Mouse (Mus musculus): ENCODE measurements around the gene Gm11634. TPM values are rescaled to one million over a fixed set of nuclear protein-coding genes. Genes with fewer than 3 reads are reported as not detected.

Gene Gm11634
- polyA plus RNA-seq, 1 experiment, result not detected

- H3K27me3 ChIP-seq (ENCODE audit: control insufficient read depth, insufficient read depth, insufficient read length), result peaks cover 23% of the 10 kb centered on the region
- no peaks in the 10 kb centered on the region for H3K36me3 ChIP-seq (ENCODE audit: control insufficient read depth, insufficient read depth)
- H3ac ChIP-seq (ENCODE audit: control insufficient read depth, insufficient read length), result no peak overlapping the region
- no peaks in the 10 kb centered on the region for H3K79me2 ChIP-seq (ENCODE audit: control insufficient read depth, insufficient read depth)
- TF ChIP-seq REST (IDR thresholded peaks at IDR 0.05; ENCODE audit: insufficient read depth, insufficient read length) (peak; percentile 82), CEBPB (IDR thresholded peaks at IDR 0.05; ENCODE audit: insufficient read depth, poor library complexity, severe bottlenecking) (no peak)
- H3K4me3 ChIP-seq, result no peak overlapping the region
- H3K4me2 ChIP-seq (ENCODE audit: low read depth), result no peak overlapping the region
Measured at GRCm38 (mm10) chr11:101602491-101602890, 3.4 kb upstream of the Gm11634 start.

DNA sequence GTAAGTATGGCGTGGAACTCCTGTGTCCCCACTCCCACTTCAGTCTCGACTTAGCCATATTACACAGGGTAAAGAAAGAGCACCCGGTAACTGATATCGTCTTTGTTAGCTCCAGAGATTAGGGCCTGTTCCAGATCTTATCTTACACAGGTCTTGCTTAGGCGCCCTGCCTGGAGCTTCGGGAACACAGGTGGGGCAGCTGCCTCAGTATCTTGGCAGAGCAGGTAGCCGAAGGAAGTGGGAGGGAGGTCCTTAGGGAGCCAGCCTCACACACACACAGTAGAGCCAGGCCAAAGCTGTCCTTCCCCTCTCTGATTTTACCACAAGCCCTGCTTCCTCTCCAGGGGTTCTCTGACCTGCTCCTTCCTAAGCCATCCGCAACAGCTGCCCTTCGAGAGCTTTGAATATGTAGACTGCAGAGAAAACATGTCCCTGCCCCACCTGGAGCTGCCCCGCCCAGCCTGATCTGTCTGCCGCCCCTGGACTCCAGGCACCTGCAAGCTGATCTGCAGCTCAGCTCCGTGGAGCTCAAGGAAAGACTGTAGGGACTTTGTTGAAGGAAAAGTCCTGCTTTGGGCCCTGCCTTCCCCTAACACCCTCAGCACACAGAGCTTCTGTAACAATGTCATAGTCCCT, 8.9 kb downstream of the Gm11634 start:
- Histone ChIP-seq H3K4me3 (no peak overlapping the region), H3ac (ENCODE audit: control insufficient read depth, insufficient read length) (no peak overlapping the region), H3K27me3 (ENCODE audit: control insufficient read depth, insufficient read depth, insufficient read length) (no peaks in the 10 kb centered on the region), H3K4me2 (ENCODE audit: low read depth) (no peak overlapping the region), H3K36me3 (ENCODE audit: control insufficient read depth, insufficient read depth) (no peaks in the 10 kb centered on the region), H3K79me2 (ENCODE audit: control insufficient read depth, insufficient read depth) (no peaks in the 10 kb centered on the region)
- TF ChIP-seq USF1 (IDR thresholded peaks at IDR 0.05; ENCODE audit: low read depth), result no peak
- TF ChIP-seq MYOD1 (IDR thresholded peaks at IDR 0.05; ENCODE audit: control insufficient read depth in 1 of 3, insufficient read length in 2 of 3, low read depth in 2 of 3), result no peak
- no peak for TF ChIP-seq MAX (IDR thresholded peaks at IDR 0.05; ENCODE audit: low read depth)
- no peak for TF ChIP-seq E2F4 (IDR thresholded peaks at IDR 0.05; ENCODE audit: insufficient read depth)
- TF ChIP-seq CEBPB (IDR thresholded peaks at IDR 0.05; ENCODE audit: insufficient read depth, poor library complexity, severe bottlenecking), result no peak
- TF ChIP-seq POLR2A (IDR thresholded peaks at IDR 0.05; ENCODE audit: insufficient read length, low read depth), result no peak
- TF ChIP-seq MYOG (IDR thresholded peaks at IDR 0.05; ENCODE audit: control insufficient read depth in 1 of 3, insufficient read depth in 1 of 3, insufficient read length in 2 of 3, low read depth in 2 of 3), result no peak
- no peak for TF ChIP-seq REST (IDR thresholded peaks at IDR 0.05; ENCODE audit: insufficient read depth, insufficient read length)
- TF ChIP-seq TCF12 (IDR thresholded peaks at IDR 0.05; ENCODE audit: insufficient read depth, poor library complexity, severe bottlenecking), result no peak
- TF ChIP-seq TCF3 (IDR thresholded peaks at IDR 0.05; ENCODE audit: insufficient read length, low read depth), result no peak

DNA sequence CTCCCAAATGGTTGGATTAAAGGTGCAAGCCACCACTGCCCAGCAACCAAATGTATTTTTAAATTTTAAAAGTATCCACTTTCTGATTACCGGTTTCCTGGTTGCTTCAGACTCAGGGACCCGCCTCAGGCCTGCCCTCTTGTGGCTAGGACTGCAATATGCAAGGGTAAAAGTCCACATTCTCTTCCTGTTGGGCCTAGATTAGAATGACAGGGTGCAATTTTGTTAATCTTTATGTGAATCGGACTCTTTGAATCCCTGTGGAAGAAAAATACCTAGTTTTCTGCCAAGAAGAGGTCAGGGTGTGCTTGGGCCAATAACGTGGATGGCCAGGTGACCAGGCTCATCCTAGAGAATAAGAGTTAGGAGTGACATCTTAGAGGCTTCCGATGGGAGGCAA, 9.6 kb downstream of the Gm11634 start:
- Histone ChIP-seq H3ac (ENCODE audit: control insufficient read depth, insufficient read length) (no peak overlapping the region), H3K79me2 (ENCODE audit: control insufficient read depth, insufficient read depth) (no peaks in the 10 kb centered on the region), H3K4me2 (ENCODE audit: low read depth) (no peak overlapping the region), H3K36me3 (ENCODE audit: control insufficient read depth, insufficient read depth) (no peaks in the 10 kb centered on the region), H3K27me3 (ENCODE audit: control insufficient read depth, insufficient read depth, insufficient read length) (no peaks in the 10 kb centered on the region), H3K4me3 (no peak overlapping the region)
- TF ChIP-seq MYOD1 (IDR thresholded peaks at IDR 0.05; ENCODE audit: control insufficient read depth in 1 of 3, insufficient read length in 2 of 3, low read depth in 2 of 3), result no peak
- TF ChIP-seq MYOG (IDR thresholded peaks at IDR 0.05; ENCODE audit: control insufficient read depth in 1 of 3, insufficient read depth in 1 of 3, insufficient read length in 2 of 3, low read depth in 2 of 3), result no peak
- TF ChIP-seq USF1 (IDR thresholded peaks at IDR 0.05; ENCODE audit: low read depth), result no peak
- no peak for TF ChIP-seq TCF3 (IDR thresholded peaks at IDR 0.05; ENCODE audit: insufficient read length, low read depth)
- TF ChIP-seq SRF (IDR thresholded peaks at IDR 0.05; ENCODE audit: control insufficient read depth, insufficient read length, low read depth), result no peak
- no peak for TF ChIP-seq REST (IDR thresholded peaks at IDR 0.05; ENCODE audit: insufficient read depth, insufficient read length)
- TF ChIP-seq POLR2AphosphoS2 (IDR thresholded peaks at IDR 0.05; ENCODE audit: insufficient read length, low read depth), result no peak
- no peak for TF ChIP-seq CEBPB (IDR thresholded peaks at IDR 0.05; ENCODE audit: insufficient read depth, poor library complexity, severe bottlenecking)
- no peak for TF ChIP-seq E2F4 (IDR thresholded peaks at IDR 0.05; ENCODE audit: insufficient read depth)
- TF ChIP-seq MAX (IDR thresholded peaks at IDR 0.05; ENCODE audit: low read depth), result no peak

- Histone ChIP-seq H3ac (ENCODE audit: control insufficient read depth, insufficient read length) (no peak overlapping the region), H3K36me3 (ENCODE audit: control insufficient read depth, insufficient read depth) (no peaks in the 10 kb centered on the region), H3K4me2 (ENCODE audit: low read depth) (no peak overlapping the region), H3K4me3 (no peak overlapping the region), H3K79me2 (ENCODE audit: control insufficient read depth, insufficient read depth) (no peaks in the 10 kb centered on the region), H3K27me3 (ENCODE audit: control insufficient read depth, insufficient read depth, insufficient read length) (no peaks in the 10 kb centered on the region)
- TF ChIP-seq USF1 (IDR thresholded peaks at IDR 0.05; ENCODE audit: low read depth), result no peak
- no peak for TF ChIP-seq MYOD1 (IDR thresholded peaks at IDR 0.05; ENCODE audit: control insufficient read depth in 1 of 3, insufficient read length in 2 of 3, low read depth in 2 of 3)
- no peak for TF ChIP-seq POLR2A (IDR thresholded peaks at IDR 0.05; ENCODE audit: insufficient read length, low read depth)
- TF ChIP-seq MAX (IDR thresholded peaks at IDR 0.05; ENCODE audit: low read depth), result no peak
- no peak for TF ChIP-seq POLR2AphosphoS2 (IDR thresholded peaks at IDR 0.05; ENCODE audit: insufficient read length, low read depth)
- no peak for TF ChIP-seq REST (IDR thresholded peaks at IDR 0.05; ENCODE audit: insufficient read depth, insufficient read length)
- TF ChIP-seq MYOG (IDR thresholded peaks at IDR 0.05; ENCODE audit: control insufficient read depth in 1 of 3, insufficient read depth in 1 of 3, insufficient read length in 2 of 3, low read depth in 2 of 3), result no peak
- TF ChIP-seq E2F4 (IDR thresholded peaks at IDR 0.05; ENCODE audit: insufficient read depth), result no peak
Measured at GRCm38 (mm10) chr11:101588868-101589267, 10.2 kb downstream of the Gm11634 start.

DNA sequence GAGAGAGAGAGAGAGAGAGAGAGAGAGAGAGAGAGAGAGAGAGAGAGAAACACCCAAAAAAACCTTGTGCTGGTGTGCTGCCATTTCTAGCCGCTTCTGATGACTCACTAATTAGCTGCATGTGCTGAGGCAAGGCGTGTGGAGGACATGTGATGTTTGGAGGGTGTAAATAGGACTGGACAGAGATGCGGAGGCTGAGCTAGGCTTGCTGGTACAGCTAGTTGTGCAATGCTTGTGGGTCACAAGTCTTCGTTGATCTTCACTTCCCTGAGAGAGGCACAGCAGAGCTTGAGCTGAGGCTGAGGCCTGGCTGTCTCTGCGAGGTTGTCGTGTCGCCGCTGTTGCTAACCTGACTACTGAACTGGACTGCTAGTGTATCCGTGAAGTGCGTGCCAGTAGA, 11.4 kb downstream of the Gm11634 start:
- TF ChIP-seq TCF3 (IDR thresholded peaks at IDR 0.05; ENCODE audit: insufficient read length, low read depth) (no peak), CEBPB (IDR thresholded peaks at IDR 0.05; ENCODE audit: insufficient read depth, poor library complexity, severe bottlenecking) (no peak), MYOG (IDR thresholded peaks at IDR 0.05; ENCODE audit: control insufficient read depth in 1 of 3, insufficient read depth in 1 of 3, insufficient read length in 2 of 3, low read depth in 2 of 3) (no peak), E2F4 (IDR thresholded peaks at IDR 0.05; ENCODE audit: insufficient read depth) (no peak), MYOD1 (IDR thresholded peaks at IDR 0.05; ENCODE audit: control insufficient read depth in 1 of 3, insufficient read length in 2 of 3, low read depth in 2 of 3) (no peak), SRF (IDR thresholded peaks at IDR 0.05; ENCODE audit: control insufficient read depth, insufficient read length, low read depth) (no peak), POLR2A (IDR thresholded peaks at IDR 0.05; ENCODE audit: insufficient read length, low read depth) (no peak)
- Histone ChIP-seq H3ac (ENCODE audit: control insufficient read depth, insufficient read length) (no peak overlapping the region), H3K27me3 (ENCODE audit: control insufficient read depth, insufficient read depth, insufficient read length) (no peaks in the 10 kb centered on the region), H3K4me3 (no peak overlapping the region), H3K4me2 (ENCODE audit: low read depth) (no peak overlapping the region), H3K36me3 (ENCODE audit: control insufficient read depth, insufficient read depth) (no peaks in the 10 kb centered on the region), H3K79me2 (ENCODE audit: control insufficient read depth, insufficient read depth) (no peaks in the 10 kb centered on the region)

Measured in myocyte (in vitro differentiated cells).